ENCODE assay signal across 11 mouse cellular contexts in the genomic region with DNA sequence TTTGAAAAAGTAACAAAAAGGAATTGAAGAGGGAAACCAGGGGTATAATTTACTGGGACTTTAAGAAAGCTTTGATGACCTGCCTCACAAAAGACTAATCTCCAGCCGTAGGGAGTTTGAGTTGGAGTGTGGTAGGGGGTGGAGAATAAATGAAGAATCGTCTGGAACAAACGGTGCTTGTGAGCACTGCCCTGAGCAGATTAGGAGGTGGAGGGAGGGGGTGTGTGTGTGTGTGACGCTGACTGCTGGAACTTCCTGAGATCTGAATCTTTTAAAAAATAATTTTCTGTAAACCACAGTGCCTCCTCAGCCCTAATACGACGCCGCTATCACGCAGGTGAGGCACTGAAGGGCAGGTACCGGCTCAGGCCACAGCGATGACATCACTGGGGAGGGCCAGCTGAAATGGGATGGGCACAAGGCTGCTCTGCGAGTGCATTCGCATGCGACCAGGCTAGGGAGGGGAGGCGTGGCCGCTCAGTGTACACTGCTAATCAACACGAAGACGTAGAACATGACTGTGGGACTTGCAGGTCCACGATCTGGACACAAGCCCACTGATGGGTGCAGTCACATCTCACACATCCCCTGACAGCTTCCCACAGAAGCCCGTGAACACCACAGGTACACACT.
DNase-seq lines count a peak whose midpoint lies in the region; ATAC-seq lines count a peak whose summit lies in the region.
"Had no signal": no experiment of that assay in that cellular context is flagged by ENCODE, and none has a peak within 500 bp of the region (broad histone marks: within the 10 kb centered on the region; RNA-seq: fewer than 3 reads in every experiment).

No protein-coding gene starts in this region.

- no peak for ATAC-seq in heart, embryonic 14.5 days (ENCODE audit: insufficient number of reproducible peaks, insufficient read depth, low FRiP score, low read depth)
- no peak for ATAC-seq in forebrain, embryonic 14.5 days
- ATAC-seq in limb, embryonic 13.5 days (ENCODE audit: low FRiP score, low read depth): no peak; the same call in 1 of the 2 replicates
- no peak for ATAC-seq in CD4-positive, CD25-positive, alpha-beta regulatory T cell, adult 4 months
- ATAC-seq: Patski had no signal

- H3K9ac ChIP-seq in heart, embryonic 14.5 days (ENCODE audit: low read length): no peak overlapping the region
- H3K9ac ChIP-seq in forebrain, embryonic 14.5 days (ENCODE audit: low read length): peak overlapping the region; percentile 41; the same call in 1 of the 2 replicates
- no peak overlapping the region for H3K9ac ChIP-seq in limb, embryonic 13.5 days

- no peak overlapping the region for H3K4me3 ChIP-seq in heart, embryonic 14.5 days (ENCODE audit: control insufficient read depth in 1 of 2, insufficient read depth in 1 of 2, low read depth in 1 of 2, low read length in 2 of 2)
- H3K4me3 ChIP-seq in forebrain, embryonic 14.5 days (ENCODE audit: low read depth, low read length): no peak overlapping the region
- H3K4me3 ChIP-seq in limb, embryonic 13.5 days: no peak overlapping the region

- H3K27ac ChIP-seq in heart, embryonic 14.5 days (replicated peaks in 1 of 2; ENCODE audit: control insufficient read depth in 1 of 2, insufficient read depth in 1 of 2, low read depth in 2 of 2, low read length in 2 of 2): no peak overlapping the region
- H3K27ac ChIP-seq in forebrain, embryonic 14.5 days (ENCODE audit: low read depth, low read length): no peak overlapping the region
- H3K27ac ChIP-seq in limb, embryonic 13.5 days: no peak overlapping the region

- H3K27me3 ChIP-seq in heart, embryonic 14.5 days (ENCODE audit: control insufficient read depth, insufficient read depth, low read length): 0 out of 2 replicates have a peak, but pooled peaks cover 5% of the 10 kb centered on the region
- no peaks in the 10 kb centered on the region for H3K27me3 ChIP-seq in forebrain, embryonic 14.5 days (replicated peaks; ENCODE audit: control insufficient read depth, insufficient read depth, low read length)
- 0 out of 2 replicates have a peak, but pooled peaks cover 4% of the 10 kb centered on the region for H3K27me3 ChIP-seq in limb, embryonic 13.5 days
- H3K27me3 ChIP-seq: Patski had no signal

- H3K4me2 ChIP-seq in heart, embryonic 14.5 days (ENCODE audit: low read length): peak overlapping the region; percentile 27; the same call in 1 of the 2 replicates
- peak overlapping the region; percentile 31; the same call in 1 of the 2 replicates for H3K4me2 ChIP-seq in forebrain, embryonic 14.5 days (ENCODE audit: low read length)
- H3K4me2 ChIP-seq in limb, embryonic 13.5 days (replicated peaks): peak overlapping the region; percentile 37

- no peak for DNase-seq in heart, postnatal 10 days
- DNase-seq in ZHBTc4 (ENCODE audit: low read depth, low spot score): peak; percentile 15
- no peak for DNase-seq in forebrain, embryonic 14.5 days (ENCODE audit: low spot score)
- DNase-seq in layer of hippocampus, postnatal 36 days: no peak
- no peak for DNase-seq in embryo, embryonic 11 days
- DNase-seq: B cell, adult 2 months; lung, postnatal 36 days had no signal

- H3K4me1 ChIP-seq in heart, embryonic 14.5 days (ENCODE audit: control insufficient read depth in 2 of 2, insufficient read depth in 2 of 2, low read length in 2 of 2): peaks cover 5 to 8% of the 10 kb centered on the region in 2 experiments; a peak in 1 of 4 replicates
- H3K4me1 ChIP-seq in forebrain, embryonic 14.5 days (ENCODE audit: control insufficient read depth, insufficient read depth, low read length): peaks cover 10% of the 10 kb centered on the region; the same call in 1 of the 2 replicates
- H3K4me1 ChIP-seq in limb, embryonic 13.5 days: peaks cover 23% of the 10 kb centered on the region

- intact Hi-C loops in heart, postnatal 10 days (cut with DNase I): loop anchor here (10.0 kb wide), 2 partner anchors 257 to 897 kb away; partner anchors contain the start of gene Pop4

- 30% methylated on average over 19 of the region's 19 CpGs for WGBS in heart, embryonic 14.5 days
- 14% methylated on average over 19 of the region's 19 CpGs for WGBS in forebrain, embryonic 14.5 days
- 42% methylated on average over 19 of the region's 19 CpGs for WGBS in limb, embryonic 13.5 days

- H3K36me3 ChIP-seq in heart, embryonic 14.5 days (ENCODE audit: control insufficient read depth, insufficient read depth, low read length): no peaks in the 10 kb centered on the region
- no peaks in the 10 kb centered on the region for H3K36me3 ChIP-seq in forebrain, embryonic 14.5 days (ENCODE audit: control insufficient read depth, insufficient read depth, low read length)
- H3K36me3 ChIP-seq in limb, embryonic 13.5 days: no peaks in the 10 kb centered on the region

- H3K9me3 ChIP-seq in heart, embryonic 14.5 days (ENCODE audit: control insufficient read depth, low read length): no peaks in the 10 kb centered on the region
- H3K9me3 ChIP-seq in forebrain, embryonic 14.5 days (replicated peaks; ENCODE audit: control insufficient read depth, low read length): no peaks in the 10 kb centered on the region
- H3K9me3 ChIP-seq in limb, embryonic 13.5 days: no peaks in the 10 kb centered on the region
